ENCODE assay signal across 9 mouse cellular contexts in the genomic region with DNA sequence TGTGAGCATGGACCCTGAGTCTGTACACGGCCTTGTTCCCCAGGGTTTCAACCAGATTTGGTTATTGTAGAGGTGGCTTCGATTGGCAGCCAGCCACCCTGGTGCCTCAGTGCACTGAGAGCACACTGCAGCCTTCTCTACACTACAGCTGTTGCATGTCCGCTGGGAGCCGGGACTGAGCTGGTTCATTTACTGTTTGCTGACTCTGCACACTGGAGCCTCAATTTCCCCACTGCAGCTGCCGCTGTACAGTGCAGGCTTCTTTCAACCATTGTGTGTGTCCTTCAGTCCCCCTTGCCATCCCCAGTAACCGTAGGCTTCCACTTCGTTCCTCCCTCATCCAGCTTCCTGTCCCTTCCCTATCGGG. TPM values are rescaled to one million over a fixed set of nuclear protein-coding genes. Genes with fewer than 3 reads are reported as not detected.
DNase-seq lines count a peak whose midpoint lies in the region; ATAC-seq and TF ChIP-seq lines count a peak whose summit lies in the region.
"Had no signal": no experiment of that assay in that cellular context is flagged by ENCODE, and none has a peak within 500 bp of the region (broad histone marks: within the 10 kb centered on the region; RNA-seq: fewer than 3 reads in every experiment).

No protein-coding gene starts in this region.

- peak overlapping the region; percentile 100 for H3K27ac ChIP-seq in gastrocnemius, adult 2 months
- peak overlapping the region; percentile 89 for H3K27ac ChIP-seq in neural tube, embryonic 11.5 days (ENCODE audit: low read depth, low read length)
- H3K27ac ChIP-seq in forebrain, embryonic 14.5 days (ENCODE audit: low read depth, low read length), result peak overlapping the region; percentile 98
- peak overlapping the region; percentile 95 for H3K27ac ChIP-seq in liver, embryonic 12.5 days

- 14% methylated on average over 8 of the region's 8 CpGs for WGBS in neural tube, embryonic 11.5 days
- 5% methylated on average over 8 of the region's 8 CpGs for WGBS in forebrain, embryonic 14.5 days
- WGBS in liver, embryonic 12.5 days (ENCODE audit: insufficient replicate concordance), result 30% methylated on average over 8 of the region's 8 CpGs

- no peaks in the 10 kb centered on the region for H3K9me3 ChIP-seq in neural tube, embryonic 11.5 days (ENCODE audit: control insufficient read depth, low read length)
- no peaks in the 10 kb centered on the region for H3K9me3 ChIP-seq in forebrain, embryonic 14.5 days (replicated peaks; ENCODE audit: control insufficient read depth, low read length)
- no peaks in the 10 kb centered on the region for H3K9me3 ChIP-seq in liver, embryonic 12.5 days (replicated peaks)

- no peaks in the 10 kb centered on the region for H3K36me3 ChIP-seq in neural tube, embryonic 11.5 days (ENCODE audit: control insufficient read depth, insufficient read depth, low read length)
- no peaks in the 10 kb centered on the region for H3K36me3 ChIP-seq in forebrain, embryonic 14.5 days (ENCODE audit: control insufficient read depth, insufficient read depth, low read length)
- H3K36me3 ChIP-seq in liver, embryonic 12.5 days, result no peaks in the 10 kb centered on the region

- no peaks in the 10 kb centered on the region for H3K27me3 ChIP-seq in neural tube, embryonic 11.5 days (ENCODE audit: control insufficient read depth, insufficient read depth, low read length)
- no peaks in the 10 kb centered on the region for H3K27me3 ChIP-seq in forebrain, embryonic 14.5 days (replicated peaks; ENCODE audit: control insufficient read depth, insufficient read depth, low read length)
- no peaks in the 10 kb centered on the region for H3K27me3 ChIP-seq in liver, embryonic 12.5 days (replicated peaks)

- peak; percentile 45 for DNase-seq in gastrocnemius, adult 2 months
- DNase-seq in gastrocnemius, adult 8-10 months (ENCODE audit: low spot score in 2 of 2), result no peak
- DNase-seq in neural tube, embryonic 11.5 days (ENCODE audit: low spot score), result peak; percentile 46
- no peak for DNase-seq in neural tube, embryonic 10.5 days (ENCODE audit: extremely low spot score, low spot score)
- peak; percentile 64 for DNase-seq in forebrain, embryonic 14.5 days (ENCODE audit: low spot score)
- DNase-seq in thymus, adult 18-20 months, result no peak

- intact Hi-C loops in gastrocnemius, adult 2 months (cut with DNase I), result no loop called here

- H3K4me3 ChIP-seq in gastrocnemius, adult 2 months, result peak overlapping the region; percentile 77
- H3K4me3 ChIP-seq in neural tube, embryonic 11.5 days (ENCODE audit: low read depth, low read length), result peak overlapping the region; percentile 89
- H3K4me3 ChIP-seq in forebrain, embryonic 14.5 days (ENCODE audit: low read depth, low read length), result peak overlapping the region; percentile 90
- peak overlapping the region; percentile 81 for H3K4me3 ChIP-seq in liver, embryonic 12.5 days

- ATAC-seq in neural tube, embryonic 11.5 days (ENCODE audit: insufficient read depth, low FRiP score, low TSS enrichment), result no peak
- peak; percentile 14 for ATAC-seq in forebrain, embryonic 14.5 days
- ATAC-seq in liver, embryonic 12.5 days, result peak; percentile 22
- no peak for ATAC-seq in megakaryocyte-erythroid progenitor cell, adult 5-6 weeks (replicated peaks; ENCODE audit: low FRiP score, low TSS enrichment, poor library complexity, severe bottlenecking)

- no peak for TF ChIP-seq CTCF in gastrocnemius, adult 2 months (IDR thresholded peaks at IDR 0.05)

- H3K9ac ChIP-seq in neural tube, embryonic 11.5 days (ENCODE audit: low read length), result peak overlapping the region; percentile 92
- H3K9ac ChIP-seq in forebrain, embryonic 14.5 days (ENCODE audit: low read length), result peak overlapping the region; percentile 97
- peak overlapping the region; percentile 98 for H3K9ac ChIP-seq in liver, embryonic 12.5 days

- peak overlapping the region; percentile 74 for H3K4me2 ChIP-seq in neural tube, embryonic 11.5 days (ENCODE audit: low read depth)
- H3K4me2 ChIP-seq in forebrain, embryonic 14.5 days (ENCODE audit: low read length), result peak overlapping the region; percentile 84
- peak overlapping the region; percentile 99 for H3K4me2 ChIP-seq in liver, embryonic 12.5 days

- H3K4me1 ChIP-seq in neural tube, embryonic 11.5 days (ENCODE audit: control insufficient read depth, insufficient read depth, low read length), result peaks cover 43% of the 10 kb centered on the region
- peaks cover 43% of the 10 kb centered on the region for H3K4me1 ChIP-seq in forebrain, embryonic 14.5 days (ENCODE audit: control insufficient read depth, insufficient read depth, low read length)
- H3K4me1 ChIP-seq in liver, embryonic 12.5 days, result peaks cover 68% of the 10 kb centered on the region

RNA-seq across cellular contexts. Expression of a gene that starts 0.4 kb away (rescaled TPM):
- 10 to 100 TPM; 78.8 to 96.8 TPM for total RNA-seq in gastrocnemius, adult 2 months (2021)
- 10 to 100 TPM; 67.5 to 81.5 (median 76.2) TPM for total RNA-seq in gastrocnemius, adult 8-10 months (2022)
- 32.0 and 34.7 TPM in 2 replicates for polyA plus RNA-seq in neural tube, embryonic 11.5 days (2014; fragmentation: Nextera tagmentation; extraction: Ambion mirVana)
- polyA plus RNA-seq in forebrain, embryonic 14.5 days (2014; fragmentation: Nextera tagmentation; extraction: Ambion mirVana), result 164 and 199 TPM in 2 replicates
- 13.0 and 13.3 TPM in 2 replicates for polyA plus RNA-seq in liver, embryonic 12.5 days (2016; fragmentation: Nextera tagmentation; extraction: Ambion mirVana)
- 47.5 and 51.0 TPM in 2 replicates for total RNA-seq in megakaryocyte-erythroid progenitor cell, adult 5-6 weeks (2014; fragmentation: Nextera tagmentation)
- total RNA-seq in megakaryocyte-erythroid progenitor cell, adult 5-6 weeks (2017), result 20.4 and 23.3 TPM in 2 replicates

RNA-seq across cellular contexts. Expression of a gene that starts 10.8 kb away (rescaled TPM):
- 10 to 100 TPM; 52.0 to 58.4 TPM for total RNA-seq in gastrocnemius, adult 2 months (2021)
- total RNA-seq in gastrocnemius, adult 8-10 months (2022), result 10 to 100 TPM; 42.2 to 48.4 (median 47.9) TPM
- 67.6 and 74.5 TPM in 2 replicates for polyA plus RNA-seq in neural tube, embryonic 11.5 days (2014; fragmentation: Nextera tagmentation; extraction: Ambion mirVana)
- 76.0 and 85.9 TPM in 2 replicates for polyA plus RNA-seq in forebrain, embryonic 14.5 days (2014; fragmentation: Nextera tagmentation; extraction: Ambion mirVana)
- 42.0 and 43.7 TPM in 2 replicates for polyA plus RNA-seq in liver, embryonic 12.5 days (2016; fragmentation: Nextera tagmentation; extraction: Ambion mirVana)
- total RNA-seq in megakaryocyte-erythroid progenitor cell, adult 5-6 weeks (2014; fragmentation: Nextera tagmentation), result 62.2 and 78.6 TPM in 2 replicates
- 30.1 and 42.7 TPM in 2 replicates for total RNA-seq in megakaryocyte-erythroid progenitor cell, adult 5-6 weeks (2017)

RNA-seq across cellular contexts. Expression of a gene that starts 35.1 kb away (rescaled TPM):
- 100 to 1,000 TPM in 1 of 2 experiments, 10 to 100 TPM in 1; 56.3 to 152 TPM for total RNA-seq in gastrocnemius, adult 2 months (2021)
- total RNA-seq in gastrocnemius, adult 8-10 months (2022), result 100 to 1,000 TPM in 2 of 4 experiments, 10 to 100 TPM in 2; 83.4 to 175 (median 99.4) TPM
- 1.5 and 1.9 TPM in 2 replicates for polyA plus RNA-seq in neural tube, embryonic 11.5 days (2014; fragmentation: Nextera tagmentation; extraction: Ambion mirVana)
- polyA plus RNA-seq in forebrain, embryonic 14.5 days (2014; fragmentation: Nextera tagmentation; extraction: Ambion mirVana), result 2.2 and 3.1 TPM in 2 replicates
- 1.3 and 1.4 TPM in 2 replicates for polyA plus RNA-seq in liver, embryonic 12.5 days (2016; fragmentation: Nextera tagmentation; extraction: Ambion mirVana)
- total RNA-seq in megakaryocyte-erythroid progenitor cell, adult 5-6 weeks (2014; fragmentation: Nextera tagmentation), result 4.1 and 8.0 TPM in 2 replicates
- 0.34 and 1.3 TPM in 2 replicates for total RNA-seq in megakaryocyte-erythroid progenitor cell, adult 5-6 weeks (2017)

RNA-seq across cellular contexts. Expression of a gene that starts 38.9 kb away (rescaled TPM):
- total RNA-seq in gastrocnemius, adult 2 months (2021), result not detected
- not detected for total RNA-seq in gastrocnemius, adult 8-10 months (2022)
- polyA plus RNA-seq in neural tube, embryonic 11.5 days (2014; fragmentation: Nextera tagmentation; extraction: Ambion mirVana), result not detected in 2 replicates
- polyA plus RNA-seq in forebrain, embryonic 14.5 days (2014; fragmentation: Nextera tagmentation; extraction: Ambion mirVana), result not detected in 2 replicates
- polyA plus RNA-seq in liver, embryonic 12.5 days (2016; fragmentation: Nextera tagmentation; extraction: Ambion mirVana), result not detected in 2 replicates
- not detected in 2 replicates for total RNA-seq in megakaryocyte-erythroid progenitor cell, adult 5-6 weeks (2014; fragmentation: Nextera tagmentation)
- not detected in 2 replicates for total RNA-seq in megakaryocyte-erythroid progenitor cell, adult 5-6 weeks (2017)
- total RNA-seq: heart, postnatal 36 days had no signal

RNA-seq across cellular contexts. Expression of a gene that starts 55.3 kb away (rescaled TPM):
- 10 to 100 TPM; 51.8 to 69.4 TPM for total RNA-seq in gastrocnemius, adult 2 months (2021)
- total RNA-seq in gastrocnemius, adult 8-10 months (2022), result 10 to 100 TPM; 53.9 to 57.7 (median 55.8) TPM
- 24.1 and 24.2 TPM in 2 replicates for polyA plus RNA-seq in neural tube, embryonic 11.5 days (2014; fragmentation: Nextera tagmentation; extraction: Ambion mirVana)
- 19.3 and 20.5 TPM in 2 replicates for polyA plus RNA-seq in forebrain, embryonic 14.5 days (2014; fragmentation: Nextera tagmentation; extraction: Ambion mirVana)
- 11.5 and 11.7 TPM in 2 replicates for polyA plus RNA-seq in liver, embryonic 12.5 days (2016; fragmentation: Nextera tagmentation; extraction: Ambion mirVana)
- total RNA-seq in megakaryocyte-erythroid progenitor cell, adult 5-6 weeks (2014; fragmentation: Nextera tagmentation), result 58.6 and 74.8 TPM in 2 replicates
- 57.8 and 68.3 TPM in 2 replicates for total RNA-seq in megakaryocyte-erythroid progenitor cell, adult 5-6 weeks (2017)

Comparison
In these comparisons a context has a peak if more than half of its experiments do, and no peak if none do; other contexts are left out.
1. DNase-seq: peak in gastrocnemius, adult 2 months (single experiment), neural tube, embryonic 11.5 days (single experiment) and forebrain, embryonic 14.5 days (single experiment); none in gastrocnemius, adult 8-10 months (0 of 2), neural tube, embryonic 10.5 days (single experiment) and thymus, adult 18-20 months (0 of 2).
2. ATAC-seq: peak in forebrain, embryonic 14.5 days (single experiment) and liver, embryonic 12.5 days (single experiment); none in neural tube, embryonic 11.5 days (single experiment) and megakaryocyte-erythroid progenitor cell, adult 5-6 weeks (single experiment).
3. RNA of a gene that starts 35.1 kb away (total RNA-seq): 56.3 to 152 TPM in gastrocnemius, adult 2 months and 83.4 to 175 TPM in gastrocnemius, adult 8-10 months; 0.34 to 8.0 TPM in megakaryocyte-erythroid progenitor cell, adult 5-6 weeks; every median in the first group is over 4 times any median in the second.
4. Peak in every context shown above with its lines, with median percentiles within 50 percentile points of each other: H3K27ac ChIP-seq, H3K4me3 ChIP-seq, H3K4me2 ChIP-seq and H3K9ac ChIP-seq.